Mouse (Mus musculus) kidney, adult 2 months (tissue): ENCODE measurements around the gene Dnajc9. TPM values are rescaled to one million over a fixed set of nuclear protein-coding genes. Genes with fewer than 3 reads are reported as not detected.

ENCODE experiments used
- DNase-seq: peaks from one replicate; pipeline ENCODE4 v3.0.0; 2021
- H3K27ac ChIP-seq: fragments of 200-500 bp; 2 replicates; pipeline ENCODE4 v1.5.1; 2012; ENCODE audit warnings: low read depth, low read length, control low read depth, inconsistent platforms; ENCODE audit not compliant: insufficient read depth
- H3K27me3 ChIP-seq: fragments of 200-500 bp; replicated peaks from 2 replicates; pipeline ENCODE4 v1.6.1; 2012; ENCODE audit warnings: mild to moderate bottlenecking, moderate library complexity, low read length, inconsistent platforms; ENCODE audit not compliant: control insufficient read depth, insufficient read depth
- H3K36me3 ChIP-seq: fragments of 200-500 bp; 2 replicates; pipeline ENCODE4 v1.6.1; 2012; ENCODE audit warnings: mild to moderate bottlenecking, moderate library complexity, low read length, inconsistent platforms; ENCODE audit not compliant: control insufficient read depth, insufficient read depth
- H3K4me1 ChIP-seq: fragments of 200-500 bp; 2 replicates; pipeline ENCODE4 v1.6.1; 2011; ENCODE audit warnings: low read length; ENCODE audit not compliant: control insufficient read depth, insufficient read depth
- H3K4me3 ChIP-seq: fragments of 200-500 bp; 2 replicates; pipeline ENCODE4 v1.5.1; 2011; ENCODE audit warnings: mild to moderate bottlenecking, low read depth, low read length, control low read depth; ENCODE audit not compliant: insufficient read depth
- CTCF ChIP-seq: fragments of 200-500 bp; conservative IDR thresholded peaks from 2 replicates; pipeline ENCODE4 v1.5.1; 2011; ENCODE audit warnings: low read depth, mild to moderate bottlenecking, control low read depth, low read length, moderate library complexity, mixed read lengths; ENCODE audit not compliant: insufficient read depth, insufficient read length
- POLR2A ChIP-seq: fragments of 200-500 bp; IDR thresholded peaks from one replicate; pipeline ENCODE4 v1.6.1; 2011; ENCODE audit warnings: low read depth, low read length, control low read depth
- WGBS: fragments of 180-500 bp; shearing (Covaris S2); methylation state at CpG from one replicate; pipeline ENCODE4 v1.1.7; 2018; 5-methylcytosine and 5-hydroxymethylcytosine counted together
- polyA plus RNA-seq: library from polyadenylated mRNA; depleted of rRNA; stranded (reverse); fragments of >200 nt; gene quantifications from 2 replicates; pipeline ENCODE4 v1.2.3, GENCODE M21; 2012; rRNA removed

Dnajc9 gene
- polyA plus RNA-seq, result 13.6 and 16.9 TPM in 2 replicates

DNA sequence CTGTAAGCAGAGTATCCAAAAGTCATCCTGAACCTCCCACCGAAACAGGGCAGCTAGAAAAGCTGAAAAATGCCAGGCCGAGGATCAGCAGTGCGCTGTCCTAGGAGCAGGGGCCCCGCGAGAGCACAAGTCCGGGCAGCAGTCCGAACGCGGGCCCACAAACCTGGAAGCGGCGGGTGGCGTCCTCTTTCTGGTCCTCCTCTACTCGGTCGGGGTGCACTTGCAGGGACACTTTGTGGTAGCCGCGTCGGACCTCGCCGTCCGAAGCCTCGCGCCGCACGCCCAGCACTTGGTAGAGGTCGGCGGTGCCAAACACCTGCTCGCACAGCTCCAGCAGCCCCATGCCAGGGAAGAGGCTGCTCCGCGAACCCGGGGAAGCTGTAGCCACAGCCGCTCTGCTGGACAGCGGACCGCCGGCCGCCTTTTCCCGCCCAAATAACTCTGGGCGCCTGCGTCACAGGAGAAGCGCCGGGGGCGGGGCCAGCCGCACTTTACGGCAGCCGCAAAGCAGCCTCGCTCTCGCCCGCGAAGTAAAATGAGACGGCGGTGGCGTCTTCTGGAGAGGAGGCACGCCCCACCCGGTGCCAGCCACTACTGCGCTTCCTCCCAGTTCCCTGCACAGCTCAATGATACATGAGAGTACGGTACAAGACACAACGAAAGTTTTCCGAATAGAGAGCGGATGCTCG lies at the start of gene Dnajc9:
TSS of gene Dnajc9 (minus strand) at position 470 of the 689 bp plus-strand sequence.
- DNase-seq, result peak; percentile 96
- Histone ChIP-seq H3K4me3 (peak within 1 kb of the TSS; percentile 90), H3K27ac (peak within 1 kb of the TSS; percentile 74), H3K36me3 (no peaks in the 10 kb centered on the region), H3K27me3 (no peaks in the 10 kb centered on the region), H3K4me1 (peaks cover 2% of the 10 kb centered on the region; the same call in 1 of the 2 replicates)
- under 1% methylated on average over 59 of the region's 59 CpGs for WGBS
- TF ChIP-seq POLR2A (no peak), CTCF (no peak)

DNA sequence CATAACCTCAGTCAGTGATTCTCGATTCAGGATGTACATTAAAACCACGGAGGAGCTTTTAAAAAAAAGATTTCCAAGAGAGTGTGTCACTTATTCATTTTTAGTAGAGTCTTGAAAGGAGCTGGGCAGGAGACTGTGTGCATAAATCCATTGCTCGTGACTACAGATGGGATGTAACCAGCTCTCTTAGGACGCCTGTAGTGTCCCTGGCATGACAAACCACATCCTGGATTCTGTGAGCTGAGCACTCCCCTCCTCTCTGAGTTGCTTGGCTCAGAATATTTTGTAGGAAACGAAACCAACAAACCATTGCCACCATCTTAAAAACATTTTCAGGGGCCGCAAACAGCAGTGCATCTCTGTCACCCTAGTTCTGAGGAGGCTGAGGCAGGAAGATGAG lies 48.3 kb upstream of the Dnajc9 start:
- Histone ChIP-seq H3K4me3 (no peak overlapping the region), H3K27ac (no peak overlapping the region), H3K36me3 (no peaks in the 10 kb centered on the region), H3K27me3 (no peaks in the 10 kb centered on the region), H3K4me1 (no peaks in the 10 kb centered on the region)
- WGBS, result 67% methylated on average over 6 of the region's 6 CpGs
- TF ChIP-seq POLR2A, result no peak
- no peak for TF ChIP-seq CTCF
- DNase-seq, result no peak

DNA sequence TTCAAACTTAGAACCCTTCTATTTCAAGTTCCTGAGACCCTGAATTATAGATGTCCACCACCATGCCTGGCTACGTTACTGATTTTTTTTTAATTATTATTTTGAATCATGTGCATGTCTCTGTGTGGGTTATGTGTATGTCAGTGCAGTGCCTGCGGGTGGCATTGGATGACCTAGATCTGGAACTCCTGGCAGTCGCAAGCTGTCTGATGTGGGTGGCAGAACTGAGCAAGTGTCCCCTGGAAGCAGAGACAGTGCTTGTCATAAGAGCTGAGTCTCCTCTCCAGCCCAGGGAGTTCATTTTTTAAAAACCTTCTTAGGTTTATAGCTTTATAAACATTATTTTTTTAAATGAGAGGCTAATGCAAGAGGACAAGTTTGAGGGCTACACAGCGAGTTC lies 43.7 kb upstream of the Dnajc9 start:
- no peaks in the 10 kb centered on the region; the same call in 1 of the 2 replicates for H3K27me3 ChIP-seq
- WGBS, result 93% methylated on average over 4 of the region's 4 CpGs
- H3K27ac ChIP-seq, result no peak overlapping the region
- DNase-seq, result no peak
- no peaks in the 10 kb centered on the region for H3K4me1 ChIP-seq
- TF ChIP-seq CTCF (no peak), POLR2A (no peak)
- H3K4me3 ChIP-seq, result no peak overlapping the region
- H3K36me3 ChIP-seq, result no peaks in the 10 kb centered on the region

DNA sequence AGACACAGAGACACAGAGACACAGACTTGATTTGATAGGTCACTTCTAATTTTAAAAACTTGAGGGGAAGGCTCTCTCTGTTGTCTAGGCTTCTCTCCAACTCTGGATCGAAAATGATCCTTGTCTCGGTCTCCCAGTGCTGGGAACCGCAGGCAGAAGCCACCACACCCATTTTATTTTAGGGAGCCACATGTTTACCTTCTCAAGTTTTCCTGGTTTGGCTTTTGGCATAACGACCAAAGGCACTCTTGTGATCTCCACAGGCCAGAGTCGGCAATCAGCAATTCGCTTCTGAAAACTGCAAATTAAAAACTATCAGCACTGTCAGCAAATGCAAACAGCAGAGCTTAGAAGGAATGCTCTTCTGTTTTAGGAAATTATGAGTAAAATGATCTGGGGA lies 43.0 kb upstream of the Dnajc9 start:
- no peaks in the 10 kb centered on the region; the same call in 1 of the 2 replicates for H3K27me3 ChIP-seq
- no peak overlapping the region for H3K4me3 ChIP-seq
- no peak overlapping the region for H3K27ac ChIP-seq
- H3K36me3 ChIP-seq, result no peaks in the 10 kb centered on the region
- no peak for TF ChIP-seq POLR2A
- no peak for TF ChIP-seq CTCF
- 68% methylated on average over 6 of the region's 6 CpGs for WGBS
- no peaks in the 10 kb centered on the region for H3K4me1 ChIP-seq
- no peak for DNase-seq

DNA sequence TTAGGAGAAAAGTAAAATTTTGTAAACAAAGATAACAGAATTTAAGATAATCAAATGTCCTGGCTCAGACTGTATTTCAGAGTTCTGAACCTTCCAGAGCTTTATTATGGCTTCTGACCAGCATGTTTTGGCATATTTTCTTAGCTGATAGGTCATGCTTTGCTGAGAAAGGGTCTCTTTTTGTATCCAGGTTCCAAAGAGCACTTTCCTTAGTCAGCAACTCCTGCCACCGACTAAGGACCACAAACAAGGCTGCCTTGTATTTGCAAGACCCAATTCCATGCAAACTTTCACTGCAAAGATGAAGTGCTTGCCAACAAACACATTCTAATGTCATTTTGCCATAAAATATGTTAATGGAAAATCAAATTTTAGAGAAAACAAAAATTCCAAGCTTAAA lies 41.1 kb upstream of the Dnajc9 start:
- H3K27ac ChIP-seq, result no peak overlapping the region
- no peak overlapping the region for H3K4me3 ChIP-seq
- 33% methylated on average over 1 of the region's 1 CpGs for WGBS
- no peaks in the 10 kb centered on the region for H3K36me3 ChIP-seq
- peak; percentile 17 for DNase-seq
- no peaks in the 10 kb centered on the region; the same call in 1 of the 2 replicates for H3K27me3 ChIP-seq
- H3K4me1 ChIP-seq, result no peaks in the 10 kb centered on the region
- TF ChIP-seq POLR2A (no peak), CTCF (no peak)

DNA sequence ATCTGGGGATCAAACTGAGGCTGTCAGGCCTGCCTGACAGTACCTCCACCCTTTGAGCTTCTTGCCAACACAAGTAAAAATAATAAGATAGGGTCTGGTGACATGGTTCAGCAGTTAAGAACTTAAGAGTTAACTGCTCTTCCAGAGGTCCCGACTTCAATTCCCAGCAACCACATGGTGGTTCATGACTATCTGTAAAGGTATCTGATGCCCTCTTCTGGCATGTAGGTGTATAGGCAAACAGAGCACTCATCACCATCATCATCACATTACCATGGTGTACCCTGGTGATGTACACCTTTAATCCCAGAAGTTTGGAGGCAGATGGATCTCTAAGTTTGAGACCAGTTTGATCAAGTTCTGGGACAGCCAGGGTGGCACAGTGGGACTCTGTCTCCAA lies 39.9 kb upstream of the Dnajc9 start:
- WGBS, result 32% methylated on average over 1 of the region's 1 CpGs
- TF ChIP-seq POLR2A (no peak), CTCF (no peak)

DNA sequence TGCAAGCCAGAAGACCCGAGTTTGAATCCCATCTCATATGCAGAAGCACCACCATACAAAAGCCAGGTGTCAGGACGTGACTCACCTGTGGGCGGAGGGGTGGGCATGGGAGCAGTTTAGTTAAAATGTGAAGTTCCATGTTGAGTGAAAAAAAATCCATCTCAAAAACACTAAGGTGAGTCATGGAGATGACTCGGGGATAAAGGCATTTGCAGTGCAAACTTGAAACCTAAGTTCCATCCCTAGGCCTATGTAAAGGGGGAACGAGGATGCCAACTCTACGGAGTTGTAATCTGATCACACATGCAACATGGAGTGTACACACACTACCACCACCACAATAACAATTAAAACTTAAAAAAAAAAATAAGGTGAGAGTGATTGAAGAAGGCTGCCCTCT lies 34.3 kb upstream of the Dnajc9 start:
- no peak overlapping the region for H3K27ac ChIP-seq
- H3K36me3 ChIP-seq, result no peaks in the 10 kb centered on the region
- 90% methylated on average over 6 of the region's 6 CpGs for WGBS
- DNase-seq, result no peak
- no peaks in the 10 kb centered on the region for H3K4me1 ChIP-seq
- no peak overlapping the region for H3K4me3 ChIP-seq
- H3K27me3 ChIP-seq, result no peaks in the 10 kb centered on the region
- TF ChIP-seq POLR2A, result no peak
- TF ChIP-seq CTCF, result no peak

More for the DNA sequence above, 39.9 kb upstream of the Dnajc9 start:
- no peak overlapping the region for H3K4me3 ChIP-seq
- H3K4me1 ChIP-seq, result no peaks in the 10 kb centered on the region
- no peaks in the 10 kb centered on the region; the same call in 1 of the 2 replicates for H3K27me3 ChIP-seq
- H3K36me3 ChIP-seq, result no peaks in the 10 kb centered on the region
- DNase-seq, result no peak
- no peak overlapping the region for H3K27ac ChIP-seq
